Mouse (Mus musculus) heart, adult 11 months (tissue): Measurements from ENCODE around the gene Cyp2g1.
A peak's percentile ranks its signal among the peaks of the same experiment; 100 is the strongest.
"Not testable (repeated sequence)": the region's sequence is repeated elsewhere in the genome, so short reads cannot be mapped to it uniquely, and the experiment has no call there.

ENCODE experiments used
- DNase-seq: peaks from one replicate; pipeline ENCODE4 v3.0.0; 2022

Gene Cyp2g1

GRCm38 (mm10) chr7:26808592-26808991 is at the start of gene Cyp2g1:
Gene Cyp2g1, plus strand, starts transcription at chr7:26808892.
- no peak for DNase-seq

DNA sequence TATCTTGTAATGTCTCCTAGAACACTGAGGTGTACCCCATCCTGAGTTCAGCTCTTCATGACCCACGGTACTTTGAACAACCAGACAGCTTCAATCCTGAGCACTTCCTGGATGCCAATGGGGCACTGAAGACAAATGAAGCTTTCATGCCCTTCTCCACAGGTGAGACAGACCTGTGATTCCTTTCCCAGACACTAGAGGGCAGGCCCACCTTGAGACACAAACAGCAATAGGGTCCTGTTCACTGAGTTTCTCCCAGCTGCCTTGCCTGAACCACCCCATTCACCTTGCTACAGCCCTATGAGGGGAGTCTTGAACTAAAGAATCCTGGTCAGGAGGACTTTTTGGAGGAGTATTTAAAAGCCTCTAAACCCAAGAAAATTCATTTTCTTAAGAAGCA is 41.6 kb upstream of the Cyp2g1 start:
- peak; percentile 70 for DNase-seq

GRCm38 (mm10) chr7:26769881-26770470 is 38.7 kb upstream of the Cyp2g1 start:
- peak; percentile 80 for DNase-seq

DNA sequence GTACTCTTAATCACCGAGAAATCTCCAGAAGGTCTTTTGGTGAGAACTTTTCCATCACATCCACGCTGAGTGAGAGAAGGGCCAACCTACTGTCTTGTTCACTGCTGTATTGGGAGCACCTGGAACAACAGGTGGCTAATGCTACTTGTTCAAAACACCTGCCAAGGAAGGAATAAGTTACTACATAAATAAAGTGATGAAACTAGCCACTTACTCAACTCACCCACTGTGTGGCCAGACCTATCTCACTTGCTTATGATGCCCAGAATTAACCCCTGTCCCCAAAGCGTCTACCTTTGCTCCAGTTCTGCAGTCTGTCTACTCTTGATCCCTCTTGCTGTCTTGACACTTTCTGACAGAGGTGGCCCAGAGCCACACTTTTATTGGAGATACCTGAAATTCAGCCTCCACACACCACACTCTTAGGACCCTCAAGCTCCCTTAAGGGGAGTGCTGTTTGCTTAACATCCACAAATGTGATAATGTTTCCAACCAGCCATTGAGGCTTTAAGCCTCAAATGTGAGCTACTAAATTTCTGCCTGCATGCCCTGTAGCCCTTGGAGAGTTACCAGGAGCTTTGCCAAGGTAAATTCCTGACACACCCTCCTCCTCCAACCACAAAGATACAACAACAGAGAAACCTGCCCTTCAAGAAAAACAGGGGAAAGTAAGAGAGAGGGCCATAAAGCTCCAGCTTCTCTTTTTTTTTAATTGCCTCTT is 35.7 kb upstream of the Cyp2g1 start:
- peak; percentile 48 for DNase-seq

DNA sequence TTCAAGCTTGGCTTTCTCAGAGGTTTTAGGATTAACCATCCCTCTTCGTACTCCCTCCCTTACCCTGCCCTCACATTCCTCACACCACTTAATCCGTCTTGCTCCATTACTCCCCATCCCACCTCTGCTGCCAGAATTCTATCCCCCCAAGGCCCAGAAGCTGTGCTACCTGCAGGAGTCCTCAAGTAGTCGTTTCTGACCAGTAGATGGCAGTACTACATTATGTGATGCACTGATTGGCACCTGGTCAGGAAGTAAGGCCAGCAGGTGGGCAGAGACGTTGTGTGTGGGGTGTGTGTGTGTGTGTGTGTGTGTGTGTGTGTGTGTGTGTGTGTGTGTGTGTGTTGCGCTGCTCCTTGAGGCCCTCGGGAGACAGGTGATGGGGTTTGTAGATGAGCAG is 32.8 kb upstream of the Cyp2g1 start:
- DNase-seq = peak; percentile 52

- DNase-seq = peak; percentile 55
Measured at GRCm38 (mm10) chr7:26777806-26778205, 30.9 kb upstream of the Cyp2g1 start.

- peak; percentile 84 for DNase-seq
Measured at GRCm38 (mm10) chr7:26778474-26778873, 30.2 kb upstream of the Cyp2g1 start.

DNA sequence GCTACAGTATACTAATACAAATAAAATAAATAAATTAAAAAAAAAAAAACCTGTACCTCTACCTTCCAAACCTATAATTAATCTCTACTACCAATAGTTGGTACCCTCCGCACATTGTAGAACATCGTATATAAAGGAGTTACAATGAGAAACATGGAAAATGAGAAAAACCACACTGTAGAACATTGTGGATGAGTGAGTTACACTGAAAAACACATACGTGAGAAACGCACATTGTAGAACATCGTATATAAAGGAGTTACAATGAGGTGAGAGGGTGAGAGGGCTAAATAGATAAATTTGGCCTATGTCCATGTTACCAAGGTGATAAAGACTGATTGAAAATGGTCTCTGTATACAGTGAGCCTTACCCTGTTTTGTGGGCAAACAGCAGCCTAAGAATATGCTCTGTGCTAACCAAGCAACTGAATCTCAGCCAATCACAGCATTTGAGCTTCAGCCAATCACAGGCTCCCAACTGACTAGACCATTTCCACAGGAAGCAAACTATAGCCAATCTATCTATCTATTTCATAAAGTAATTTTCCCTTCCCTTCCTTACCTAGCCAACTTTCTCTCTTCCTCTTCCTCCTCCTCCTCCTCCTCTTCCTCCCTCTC is 28.8 kb upstream of the Cyp2g1 start:
- DNase-seq = no peak

- no peak for DNase-seq
Measured at GRCm38 (mm10) chr7:26780510-26780909, 28.2 kb upstream of the Cyp2g1 start.

DNA sequence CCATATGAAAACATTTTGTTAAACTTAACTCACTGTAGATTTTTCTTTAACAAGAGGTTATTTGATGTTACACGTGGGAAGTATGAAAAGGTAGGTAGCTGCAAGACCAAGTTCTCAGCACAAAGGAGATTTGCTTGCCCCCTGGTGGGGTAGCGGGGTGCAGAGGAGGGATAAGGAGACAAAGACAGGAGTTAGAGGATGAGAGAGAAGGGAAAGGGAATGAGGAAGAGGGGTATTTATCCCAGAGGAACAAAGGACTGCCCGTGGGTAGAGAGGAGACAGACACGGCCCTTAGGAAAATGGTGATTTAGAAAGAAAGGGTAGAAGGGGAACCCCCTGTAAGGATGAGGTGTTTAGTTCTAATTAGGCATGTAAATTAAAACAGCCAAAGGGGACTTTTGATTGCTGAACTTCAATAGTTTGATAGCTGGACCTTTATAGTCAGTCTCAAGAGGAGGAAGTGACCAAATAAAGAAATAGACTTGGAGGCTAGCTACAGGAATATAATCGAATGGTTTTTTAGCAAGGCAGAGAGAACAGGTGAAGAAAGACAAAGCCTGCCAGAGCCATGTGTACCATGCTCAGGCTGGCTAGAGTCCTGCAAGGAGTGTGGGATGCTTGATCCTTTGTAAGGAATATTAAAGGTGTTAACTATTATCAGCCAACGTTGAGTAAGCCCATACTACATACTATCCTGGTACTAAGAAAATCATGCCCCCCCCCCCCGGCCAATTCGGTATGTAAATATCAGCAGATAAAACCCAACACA is 27.5 kb upstream of the Cyp2g1 start:
- DNase-seq = no peak

- DNase-seq = no peak
Measured at GRCm38 (mm10) chr7:26781767-26782131, 26.9 kb upstream of the Cyp2g1 start.

DNA sequence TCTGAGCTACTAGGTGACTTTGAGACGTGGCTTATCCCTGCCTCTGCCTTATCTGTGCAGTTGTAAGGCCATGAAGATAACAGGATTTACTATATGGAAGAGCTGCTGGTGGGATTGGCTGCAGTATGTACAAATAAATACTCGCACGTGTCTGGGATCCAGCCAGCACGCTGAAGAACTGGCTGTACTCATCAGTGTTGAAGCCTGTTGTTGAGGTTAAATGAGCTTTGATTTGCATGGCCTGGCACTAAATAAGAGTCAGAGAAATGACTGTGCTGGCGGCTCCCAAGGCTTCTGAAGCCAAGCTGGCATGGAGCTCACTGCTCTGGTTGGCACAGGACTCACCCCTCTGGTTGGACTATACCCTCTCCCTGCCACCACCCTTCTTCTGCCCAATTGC is 25.5 kb upstream of the Cyp2g1 start:
- DNase-seq = peak; percentile 92

- not testable (repeated sequence) for DNase-seq
Measured at GRCm38 (mm10) chr7:26786013-26786412, 22.7 kb upstream of the Cyp2g1 start.

DNA sequence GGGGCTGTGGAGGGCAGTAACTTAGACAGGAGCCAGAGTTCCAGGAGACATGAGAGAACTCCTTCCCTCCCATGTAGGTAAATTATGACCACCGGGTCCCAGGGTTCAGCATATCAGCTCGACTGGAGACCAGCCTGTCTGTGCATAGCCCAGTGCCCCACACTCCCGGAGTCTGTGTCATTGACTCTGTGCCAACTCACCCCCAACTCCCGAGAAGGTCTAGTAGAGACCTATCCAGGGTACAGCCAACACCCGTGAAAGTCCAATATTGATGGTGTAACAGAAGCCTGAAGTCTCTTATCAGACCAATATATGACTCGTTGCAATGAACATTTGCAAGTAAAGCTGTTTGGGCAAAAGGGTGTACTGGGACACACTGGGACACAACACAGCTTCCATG is 18.7 kb upstream of the Cyp2g1 start:
- DNase-seq = peak; percentile 34

GRCm38 (mm10) chr7:26800104-26800503 is 8.6 kb upstream of the Cyp2g1 start:
- DNase-seq = no peak

DNA sequence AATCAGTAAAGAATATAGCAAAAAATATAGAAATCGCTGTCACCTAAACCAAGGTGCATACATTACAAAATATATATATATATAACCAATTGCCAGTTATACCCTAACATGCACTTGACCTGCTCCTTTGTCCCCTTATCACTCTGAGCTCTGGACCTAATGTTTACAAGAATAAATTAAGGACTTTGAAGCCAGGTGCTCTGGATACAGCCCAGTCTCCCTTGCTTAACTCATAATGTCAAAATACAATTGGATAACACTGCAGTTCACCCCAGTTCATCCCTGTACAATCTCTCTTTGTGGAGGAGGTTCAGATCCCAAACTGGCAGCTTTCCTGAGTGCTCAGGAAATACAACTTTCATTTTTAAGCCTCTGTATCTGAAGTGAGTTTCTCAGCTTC is 7.7 kb upstream of the Cyp2g1 start:
- DNase-seq = no peak

DNA sequence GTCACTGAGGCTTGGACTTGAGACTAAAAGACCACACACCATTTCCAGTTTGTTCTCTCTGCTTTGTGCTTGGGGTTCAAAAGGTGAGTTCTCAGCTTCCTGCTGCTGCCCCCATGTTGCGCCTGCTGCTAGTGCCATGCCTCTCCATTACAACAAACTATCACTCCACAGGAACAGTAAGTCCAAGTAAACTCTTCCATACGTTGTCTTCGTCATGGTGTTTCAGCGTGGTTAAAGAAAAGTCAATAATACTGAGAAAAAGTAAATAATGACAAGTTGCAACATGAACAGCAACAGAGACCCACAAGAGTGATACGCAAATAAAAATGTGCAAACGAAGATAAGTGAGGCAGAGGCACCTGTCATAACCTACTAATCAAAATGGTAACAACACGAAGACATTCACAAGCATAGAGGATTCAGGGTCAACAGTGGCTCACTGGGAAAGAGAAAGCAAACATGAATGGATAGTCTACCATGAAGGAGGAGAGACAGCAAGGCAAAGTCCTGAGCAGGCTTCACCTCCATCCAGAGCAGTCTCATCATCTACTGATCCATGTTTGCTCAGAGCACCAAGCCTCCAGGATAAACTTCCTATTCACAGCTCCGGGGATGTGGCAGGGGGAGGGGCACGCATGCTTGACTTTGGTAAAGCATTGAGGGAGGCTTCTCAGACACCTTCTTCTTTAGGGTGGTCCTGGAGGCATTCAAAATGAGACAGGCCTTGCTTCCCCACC is 23.0 kb downstream of the Cyp2g1 start:
- DNase-seq = peak; percentile 71

DNA sequence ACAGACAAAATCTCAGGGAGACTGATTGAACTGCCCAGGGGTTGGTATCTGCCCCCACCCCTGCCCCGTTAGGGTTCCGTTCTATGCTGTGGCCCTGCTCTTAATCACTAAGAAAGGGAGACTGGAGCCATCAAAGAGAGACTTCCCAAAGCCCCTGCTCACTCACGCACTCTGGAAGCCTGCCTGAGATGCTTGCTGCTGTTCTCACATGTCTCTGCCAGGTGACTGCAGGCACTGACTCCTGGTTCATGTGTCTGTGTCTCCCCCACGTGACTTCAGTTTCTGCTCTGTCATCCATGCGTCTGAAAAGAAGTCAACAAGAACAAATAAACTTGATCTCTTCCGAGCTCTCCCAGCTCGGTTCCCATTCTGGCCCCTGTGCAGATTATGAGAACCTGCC is 24.0 kb downstream of the Cyp2g1 start:
- DNase-seq = peak; percentile 82

DNA sequence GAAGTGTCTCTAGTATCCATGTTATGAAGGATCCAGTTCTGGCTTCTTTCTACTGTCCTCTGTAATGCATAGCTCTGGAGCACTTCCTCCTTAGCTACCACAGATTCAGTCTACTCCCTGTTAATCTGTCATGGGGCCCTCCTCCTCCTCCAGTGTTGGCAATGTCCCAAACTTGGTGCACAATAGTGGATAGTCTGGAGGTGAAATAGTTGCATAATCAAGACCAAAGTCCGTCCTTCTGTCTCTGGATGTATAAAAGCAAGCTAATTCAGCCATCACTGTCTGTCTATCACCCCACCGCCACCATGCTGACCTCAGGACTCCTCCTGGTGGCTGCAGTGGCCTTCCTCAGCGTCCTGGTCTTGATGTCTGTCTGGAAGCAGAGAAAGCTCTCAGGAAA is 26.4 kb downstream of the Cyp2g1 start, which contains the start of gene Cyp2a5:
Cyp2a5 (plus strand) TSS at position 247 of the 400 bp plus-strand sequence.
- DNase-seq = peak; percentile 77

DNA sequence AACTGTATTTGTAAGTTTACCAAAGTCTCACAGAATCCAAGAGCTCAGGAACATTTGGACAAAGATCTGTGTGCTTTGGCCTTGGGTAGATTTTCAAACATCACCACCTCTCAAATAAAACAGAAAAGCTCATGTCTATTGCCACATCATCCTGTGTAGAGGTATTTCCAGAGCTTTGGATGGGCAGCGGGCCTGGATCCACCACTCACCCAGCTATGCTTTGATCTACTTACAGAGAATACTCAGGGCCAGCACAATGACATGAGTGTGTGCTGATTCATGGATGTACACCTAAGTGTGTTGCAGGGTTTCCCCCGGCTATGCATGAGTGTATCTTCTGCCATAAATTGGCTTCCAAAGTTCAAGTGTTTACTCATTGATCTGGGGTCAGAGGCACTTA is 34.7 kb downstream of the Cyp2g1 start:
- DNase-seq = peak; percentile 66

DNA sequence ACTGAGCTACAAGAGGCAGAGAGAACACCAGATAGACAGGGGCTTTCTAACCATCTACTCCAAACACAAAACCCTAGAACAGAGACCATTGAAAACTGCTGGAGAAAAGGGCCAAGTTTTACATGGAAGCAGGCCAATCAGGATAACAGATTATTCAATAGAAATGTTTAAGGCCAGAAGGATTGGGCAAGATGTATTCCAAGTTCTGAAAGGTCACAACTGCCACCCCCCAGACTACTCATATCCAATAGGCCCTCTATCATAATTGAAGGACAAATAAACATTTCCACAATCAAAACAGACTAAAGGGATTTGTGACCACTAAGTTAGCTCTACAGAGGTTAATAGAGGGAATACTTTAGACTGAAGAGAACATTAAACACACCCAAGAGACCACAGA is 41.4 kb downstream of the Cyp2g1 start:
- DNase-seq = peak; percentile 44
